Mouse (Mus musculus) E14TG2a.4 (cell line): Measurements from ENCODE around the gene Ccdc171.
"Not testable (repeated sequence)": the region's sequence is repeated elsewhere in the genome, so short reads cannot be mapped to it uniquely, and the experiment has no call there.

Experiments
- H3K27me3 ChIP-seq: 2 replicates; pipeline ENCODE4 v1.6.1; 2014; ENCODE audit warnings: low read length, control low read depth; ENCODE audit not compliant: insufficient read depth
- H3K36me3 ChIP-seq: 2 replicates; pipeline ENCODE4 v1.6.1; 2014; ENCODE audit warnings: low read length, control low read depth; ENCODE audit not compliant: insufficient read depth
- H3K4me1 ChIP-seq: replicated peaks from 2 replicates; pipeline ENCODE4 v1.6.1; 2014; ENCODE audit warnings: low read depth, low read length, control low read depth
- H3K4me3 ChIP-seq: replicated peaks from 2 replicates; pipeline ENCODE4 v1.5.1; 2014; ENCODE audit warnings: mild to moderate bottlenecking, low read length
- H3K9me3 ChIP-seq: 2 replicates; pipeline ENCODE4 v1.6.1; 2014; ENCODE audit warnings: low read length, control low read depth
- CTCF ChIP-seq: conservative IDR thresholded peaks from 2 replicates; pipeline ENCODE4 v1.5.1; 2014; ENCODE audit warnings: low read length
- NANOG ChIP-seq: IDR thresholded peaks from 2 replicates; pipeline ENCODE4 v1.6.1; 2014; ENCODE audit warnings: borderline replicate concordance, low read length, mixed read lengths
- POU5F1 ChIP-seq: IDR thresholded peaks from 2 replicates; pipeline ENCODE4 v1.6.1; 2014; ENCODE audit warnings: low read length, borderline replicate concordance

Gene Ccdc171

GRCm38 (mm10) chr4:83501037-83501430 lies 24.3 kb upstream of the Ccdc171 start:
- Histone ChIP-seq H3K4me1 (peaks cover 23% of the 10 kb centered on the region), H3K9me3 (no peaks in the 10 kb centered on the region), H3K27me3 (peaks cover 8% of the 10 kb centered on the region), H3K4me3 (no peak overlapping the region), H3K36me3 (no peaks in the 10 kb centered on the region)
- no peak for TF ChIP-seq POU5F1
- no peak for TF ChIP-seq NANOG
- no peak for TF ChIP-seq CTCF

GRCm38 (mm10) chr4:83509600-83509999 lies 15.7 kb upstream of the Ccdc171 start:
- H3K27me3 ChIP-seq = peaks cover 23% of the 10 kb centered on the region
- H3K9me3 ChIP-seq = no peaks in the 10 kb centered on the region
- peaks cover 32% of the 10 kb centered on the region for H3K4me1 ChIP-seq
- no peak for TF ChIP-seq CTCF
- TF ChIP-seq POU5F1 = no peak
- TF ChIP-seq NANOG = no peak
- H3K36me3 ChIP-seq = no peaks in the 10 kb centered on the region
- no peak overlapping the region for H3K4me3 ChIP-seq

GRCm38 (mm10) chr4:83511083-83511482 lies 14.3 kb upstream of the Ccdc171 start:
- no peaks in the 10 kb centered on the region for H3K9me3 ChIP-seq
- H3K27me3 ChIP-seq = peaks cover 23% of the 10 kb centered on the region
- peaks cover 36% of the 10 kb centered on the region for H3K4me1 ChIP-seq
- H3K36me3 ChIP-seq = no peaks in the 10 kb centered on the region
- TF ChIP-seq POU5F1 = no peak
- peak; percentile 82 for TF ChIP-seq NANOG
- no peak for TF ChIP-seq CTCF
- 0 out of 2 replicates have a peak overlapping the region, but pooled peaks have one; percentile 23 for H3K4me3 ChIP-seq

- no peak overlapping the region for H3K4me3 ChIP-seq
- peaks cover 23% of the 10 kb centered on the region for H3K27me3 ChIP-seq
- TF ChIP-seq NANOG (no peak), CTCF (no peak), POU5F1 (no peak)
- peaks cover 40% of the 10 kb centered on the region for H3K4me1 ChIP-seq
- no peaks in the 10 kb centered on the region for H3K36me3 ChIP-seq
- no peaks in the 10 kb centered on the region for H3K9me3 ChIP-seq
These were observed 13.1 kb upstream of the Ccdc171 start for GRCm38 (mm10) chr4:83512217-83512616.

- Histone ChIP-seq H3K4me3 (no peak overlapping the region), H3K36me3 (no peaks in the 10 kb centered on the region), H3K9me3 (no peaks in the 10 kb centered on the region), H3K4me1 (peaks cover 44% of the 10 kb centered on the region), H3K27me3 (peaks cover 23% of the 10 kb centered on the region)
- TF ChIP-seq POU5F1 (no peak), CTCF (no peak), NANOG (no peak)
These were observed 12.7 kb upstream of the Ccdc171 start for GRCm38 (mm10) chr4:83512644-83513043.

GRCm38 (mm10) chr4:83514183-83514582 lies 11.2 kb upstream of the Ccdc171 start:
- no peaks in the 10 kb centered on the region for H3K36me3 ChIP-seq
- H3K9me3 ChIP-seq = no peaks in the 10 kb centered on the region
- peaks cover 23% of the 10 kb centered on the region for H3K27me3 ChIP-seq
- no peak for TF ChIP-seq CTCF
- no peak for TF ChIP-seq NANOG
- TF ChIP-seq POU5F1 = no peak
- H3K4me1 ChIP-seq = peaks cover 58% of the 10 kb centered on the region
- no peak overlapping the region for H3K4me3 ChIP-seq

GRCm38 (mm10) chr4:83514976-83515669 lies 10.2 kb upstream of the Ccdc171 start:
- H3K4me1 ChIP-seq = peaks cover 60% of the 10 kb centered on the region
- H3K27me3 ChIP-seq = peaks cover 22% of the 10 kb centered on the region
- no peak overlapping the region for H3K4me3 ChIP-seq
- no peaks in the 10 kb centered on the region for H3K36me3 ChIP-seq
- H3K9me3 ChIP-seq = no peaks in the 10 kb centered on the region
- TF ChIP-seq CTCF (no peak), POU5F1 (no peak), NANOG (no peak)

GRCm38 (mm10) chr4:83516144-83516543 lies 9.2 kb upstream of the Ccdc171 start:
- H3K36me3 ChIP-seq, H3K4me3 ChIP-seq, H3K9me3 ChIP-seq: not testable (repeated sequence)
- Histone ChIP-seq H3K27me3 (peaks cover 13% of the 10 kb centered on the region; the same call in 1 of the 2 replicates), H3K4me1 (peaks cover 57% of the 10 kb centered on the region)

GRCm38 (mm10) chr4:83519148-83519547 lies 6.2 kb upstream of the Ccdc171 start:
- Histone ChIP-seq H3K4me1 (peaks cover 73% of the 10 kb centered on the region), H3K27me3 (peaks cover 1% of the 10 kb centered on the region; the same call in 1 of the 2 replicates), H3K36me3 (no peaks in the 10 kb centered on the region), H3K4me3 (no peak overlapping the region), H3K9me3 (no peaks in the 10 kb centered on the region)
- TF ChIP-seq POU5F1 = no peak
- TF ChIP-seq NANOG = peak; percentile 76; the same call in 1 of the 2 replicates
- TF ChIP-seq CTCF = no peak

GRCm38 (mm10) chr4:83519807-83520206 lies 5.5 kb upstream of the Ccdc171 start:
- TF ChIP-seq NANOG (no peak), CTCF (no peak), POU5F1 (no peak)
- Histone ChIP-seq H3K4me3 (no peak overlapping the region), H3K27me3 (no peaks in the 10 kb centered on the region), H3K36me3 (no peaks in the 10 kb centered on the region), H3K9me3 (no peaks in the 10 kb centered on the region), H3K4me1 (peaks cover 71% of the 10 kb centered on the region)
